Mouse (Mus musculus) lung, adult 10 weeks (tissue): ENCODE results near the gene 4930555G01Rik. TPM values are rescaled to one million over a fixed set of nuclear protein-coding genes. Genes with fewer than 3 reads are reported as not detected.

Experiments used
- polyA plus RNA-seq: library from polyadenylated mRNA; stranded (reverse); fragments of 350-450 nt; fragmentation: Illumina TruSeq; extraction: RNeasy Lipid Tissue Mini Kit (QIAGEN cat#74804); gene quantifications from one replicate; pipeline ENCODE4 v1.2.3, GENCODE M21; 2014; ENCODE audit warnings: low read depth, low replicate concordance; ENCODE audit not compliant: insufficient read depth

Gene 4930555G01Rik
- not detected for polyA plus RNA-seq

DNA sequence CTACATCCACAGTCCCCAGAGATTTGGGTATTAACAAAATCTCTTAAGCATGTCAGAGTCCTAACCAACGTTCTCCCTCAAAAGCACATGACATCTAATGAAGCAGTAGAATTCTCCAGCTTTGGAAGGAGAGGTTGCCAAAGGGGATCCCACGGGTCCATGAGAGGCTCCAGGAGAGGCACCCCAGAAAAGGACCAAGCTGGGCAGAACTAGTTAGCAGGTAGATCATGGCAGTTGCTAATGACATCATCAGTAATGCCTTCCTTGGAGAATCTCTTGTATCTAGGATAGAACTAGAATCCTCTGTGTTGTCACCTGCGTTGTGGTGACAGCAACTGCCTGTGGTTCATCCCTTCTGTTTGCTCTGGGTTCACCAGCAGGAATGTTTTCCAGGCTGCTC, at the start of gene 4930555G01Rik:
4930555G01Rik (plus strand) TSS at position 301 of the 400 bp plus-strand sequence.

DNA sequence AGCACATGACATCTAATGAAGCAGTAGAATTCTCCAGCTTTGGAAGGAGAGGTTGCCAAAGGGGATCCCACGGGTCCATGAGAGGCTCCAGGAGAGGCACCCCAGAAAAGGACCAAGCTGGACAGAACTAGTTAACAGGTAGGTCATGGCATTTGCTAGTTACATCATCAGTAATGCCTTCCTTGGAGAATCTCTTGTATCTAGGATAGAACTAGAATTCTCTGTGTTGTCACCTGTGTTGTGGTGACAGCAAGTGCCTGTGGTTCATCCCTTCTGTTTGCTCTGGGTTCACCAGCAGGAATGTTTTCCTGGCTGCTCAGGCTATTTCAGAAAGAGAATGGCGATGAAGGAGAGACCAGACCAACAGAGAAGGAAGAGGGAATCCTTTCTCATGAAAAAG, 34.8 kb upstream of the 4930555G01Rik start, which contains the start of gene Gm3298:
Gm3298 (plus strand) TSS at position 301 of the 400 bp plus-strand sequence.

DNA sequence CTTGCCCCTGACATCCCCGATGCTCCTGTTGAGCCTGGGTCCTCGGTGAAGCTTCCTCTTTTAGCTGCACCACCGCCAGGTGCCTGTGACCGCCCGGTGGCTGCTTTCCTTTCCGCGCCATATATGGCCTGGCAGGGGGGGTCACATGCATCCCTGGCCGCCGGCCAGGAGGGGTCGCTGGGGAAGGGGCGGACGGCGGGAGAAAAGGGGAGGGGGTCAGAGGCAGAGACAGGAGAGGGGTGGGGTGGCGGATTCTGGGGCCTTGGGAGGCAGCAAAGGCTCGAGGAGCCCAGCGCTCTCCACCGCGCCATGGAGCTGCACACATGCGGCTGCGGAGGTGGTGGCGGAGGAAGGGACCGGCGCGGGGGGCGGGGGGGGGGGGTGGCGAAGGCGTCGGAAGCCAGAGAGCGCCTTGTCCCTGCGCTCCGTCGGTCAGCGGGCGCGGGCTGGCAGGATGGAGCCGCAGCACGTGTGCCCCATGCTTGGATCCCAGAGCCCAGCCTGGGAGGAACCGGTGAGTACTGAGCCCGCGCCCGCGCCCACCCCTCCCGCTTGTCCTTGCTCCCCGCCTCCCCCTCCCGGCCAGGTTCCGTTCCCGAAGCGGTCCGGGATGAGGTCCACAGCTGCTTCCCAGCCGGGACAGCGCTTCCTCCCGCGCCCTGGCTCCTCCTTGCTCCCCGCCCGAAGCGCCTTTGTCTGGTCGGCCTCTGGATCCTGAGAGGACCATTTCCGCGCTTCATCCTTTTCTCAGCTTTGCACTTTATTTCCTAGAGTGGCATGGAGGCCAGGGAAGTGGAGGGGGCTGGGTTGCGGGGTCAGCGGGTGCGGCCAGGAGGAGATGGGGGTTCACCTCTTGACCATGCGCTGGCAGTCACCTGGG, 20.4 kb downstream of the 4930555G01Rik start, which contains the start of gene Gm8281:
Gm8281 (plus strand) TSS at position 430 of the 880 bp plus-strand sequence.

Other genes starting within 250 kb of the 4930555G01Rik start
- gene Gm3269, start 212.5 kb upstream of the 4930555G01Rik start, polyA plus RNA-seq = not detected
- not detected for gene Gm3264, start 195.1 kb upstream of the 4930555G01Rik start, polyA plus RNA-seq
- gene Gm3278, start 158.2 kb upstream of the 4930555G01Rik start, polyA plus RNA-seq = not detected
- gene Gm8297, start 66.7 kb upstream of the 4930555G01Rik start, polyA plus RNA-seq = not detected
- not detected for gene Gm3298, start 34.7 kb upstream of the 4930555G01Rik start, polyA plus RNA-seq
- gene Gm8281, start 20.4 kb downstream of the 4930555G01Rik start, polyA plus RNA-seq = not detected
- gene Gm8279, start 80.9 kb downstream of the 4930555G01Rik start, polyA plus RNA-seq = not detected
- gene Gm3317, start 113.9 kb downstream of the 4930555G01Rik start, polyA plus RNA-seq = not detected
- gene Gm8271, start 135.2 kb downstream of the 4930555G01Rik start, polyA plus RNA-seq = not detected
- gene Gm3526, start 210.0 kb downstream of the 4930555G01Rik start, polyA plus RNA-seq = not detected